Mouse (Mus musculus) forebrain, embryonic 16.5 days (tissue): ENCODE data around the gene Pole. TPM values are rescaled to one million over a fixed set of nuclear protein-coding genes. Genes with fewer than 3 reads are reported as not detected.

Experiments used
- ATAC-seq: fragments of 200-750 bp; cut with Nextera tagmentation; 2 replicates; pipeline ENCODE4 v1.8.0; 2017; ENCODE audit warnings: mild to moderate bottlenecking, moderate library complexity
- H3K27ac ChIP-seq: fragments of 300-500 bp; sonication (generic); 2 replicates; pipeline ENCODE4 v1.5.1; 2014; ENCODE audit warnings: low read length, control low read depth
- H3K27me3 ChIP-seq: fragments of 300-500 bp; sonication (generic); replicated peaks from 2 replicates; pipeline ENCODE4 v1.6.1; 2014; ENCODE audit warnings: low read length; ENCODE audit not compliant: control insufficient read depth, insufficient read depth
- H3K36me3 ChIP-seq: fragments of 300-500 bp; sonication (generic); 2 replicates; pipeline ENCODE4 v1.6.1; 2014; ENCODE audit not compliant: control insufficient read depth, insufficient read depth
- H3K4me1 ChIP-seq: fragments of 300-500 bp; sonication (generic); replicated peaks from 2 replicates; pipeline ENCODE4 v1.6.1; 2014; ENCODE audit warnings: low read length; ENCODE audit not compliant: control insufficient read depth, insufficient read depth
- H3K4me2 ChIP-seq: fragments of 300-500 bp; sonication (generic); 2 replicates; pipeline ENCODE4 v1.6.1; 2014; ENCODE audit warnings: mild to moderate bottlenecking, low read length, control low read depth
- H3K4me3 ChIP-seq: fragments of 300-500 bp; sonication (generic); replicated peaks from 2 replicates; pipeline ENCODE4 v1.5.1; 2014; ENCODE audit warnings: mild to moderate bottlenecking, low read length, control low read depth
- H3K9ac ChIP-seq: fragments of 300-500 bp; sonication (generic); replicated peaks from 2 replicates; pipeline ENCODE4 v1.6.1; 2014; ENCODE audit warnings: low read depth, low read length, control low read depth
- H3K9me3 ChIP-seq: fragments of 300-500 bp; sonication (generic); 2 replicates; pipeline ENCODE4 v1.6.1; 2016; ENCODE audit warnings: low read length; ENCODE audit not compliant: control insufficient read depth
- WGBS: fragments of 180-500 bp; shearing (Covaris S2); extraction: QIAGEN DNeasy Blood & Tissue Kit; methylation state at CpG from one replicate; pipeline ENCODE4 v1.1.7; 2014; 5-methylcytosine and 5-hydroxymethylcytosine counted together
- polyA plus RNA-seq: library from polyadenylated mRNA; unstranded; fragments of >200 nt; fragmentation: Nextera tagmentation; extraction: Ambion mirVana; gene quantifications from 2 replicates; pipeline ENCODE4 v1.2.1, GENCODE M21; 2015

Pole gene
- polyA plus RNA-seq, 1 experiment from 2014 or later: 12.4 TPM

DNA sequence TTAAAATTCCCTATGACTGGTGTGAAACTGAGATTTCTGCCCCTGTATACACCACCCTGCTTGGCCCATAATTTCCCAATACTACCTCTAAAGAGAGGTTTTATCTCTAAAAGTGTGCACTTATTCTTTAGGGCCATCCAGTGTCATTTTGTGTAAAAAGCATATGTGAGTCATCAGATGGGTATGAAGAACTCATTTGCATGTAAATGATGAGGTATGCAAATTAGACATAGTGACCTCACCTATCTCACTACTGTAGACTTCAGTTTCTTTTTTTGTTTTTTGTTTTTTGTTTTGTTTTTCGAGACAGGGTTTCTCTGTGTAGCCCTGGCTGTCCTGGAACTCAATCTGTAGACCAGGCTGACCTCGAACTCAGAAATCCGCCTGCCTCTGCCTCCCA is 27.0 kb downstream of the Pole start:
- Histone ChIP-seq H3K4me2 (no peak overlapping the region), H3K36me3 (0 out of 2 replicates have a peak, but pooled peaks cover 4% of the 10 kb centered on the region), H3K9ac (no peak overlapping the region), H3K9me3 (no peaks in the 10 kb centered on the region), H3K27ac (no peak overlapping the region), H3K4me3 (no peak overlapping the region), H3K27me3 (no peaks in the 10 kb centered on the region), H3K4me1 (no peaks in the 10 kb centered on the region)
- ATAC-seq: no peak
- WGBS: 80% methylated on average over 3 of the region's 3 CpGs

DNA sequence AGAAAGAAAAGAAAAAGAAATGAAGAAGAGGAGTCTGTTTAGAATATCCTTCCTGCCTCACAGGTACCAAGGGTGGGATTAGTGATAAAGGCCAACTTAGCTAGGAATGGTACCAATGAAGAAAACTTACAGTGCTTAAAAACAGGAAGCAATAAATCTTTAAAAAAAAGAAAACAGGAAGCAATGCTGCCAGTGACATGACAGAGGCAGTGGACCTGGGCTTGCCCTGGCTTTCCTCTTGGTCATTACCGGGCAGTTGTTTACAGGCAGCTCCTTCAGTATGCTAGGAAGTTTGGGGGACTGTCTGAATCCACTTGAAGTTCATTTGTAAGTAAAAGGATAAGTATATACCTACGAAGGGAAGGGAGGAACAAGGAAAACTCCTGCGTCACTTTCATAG is 44.4 kb downstream of the Pole start:
- no peak overlapping the region for H3K4me3 ChIP-seq
- H3K9me3 ChIP-seq: no peaks in the 10 kb centered on the region
- H3K27me3 ChIP-seq: no peaks in the 10 kb centered on the region
- H3K4me2 ChIP-seq: no peak overlapping the region
- H3K36me3 ChIP-seq: peaks cover 2% of the 10 kb centered on the region; the same call in 1 of the 2 replicates
- ATAC-seq: no peak
- H3K4me1 ChIP-seq: no peaks in the 10 kb centered on the region
- H3K27ac ChIP-seq: no peak overlapping the region
- H3K9ac ChIP-seq: no peak overlapping the region
- 91% methylated on average over 3 of the region's 3 CpGs for WGBS

DNA sequence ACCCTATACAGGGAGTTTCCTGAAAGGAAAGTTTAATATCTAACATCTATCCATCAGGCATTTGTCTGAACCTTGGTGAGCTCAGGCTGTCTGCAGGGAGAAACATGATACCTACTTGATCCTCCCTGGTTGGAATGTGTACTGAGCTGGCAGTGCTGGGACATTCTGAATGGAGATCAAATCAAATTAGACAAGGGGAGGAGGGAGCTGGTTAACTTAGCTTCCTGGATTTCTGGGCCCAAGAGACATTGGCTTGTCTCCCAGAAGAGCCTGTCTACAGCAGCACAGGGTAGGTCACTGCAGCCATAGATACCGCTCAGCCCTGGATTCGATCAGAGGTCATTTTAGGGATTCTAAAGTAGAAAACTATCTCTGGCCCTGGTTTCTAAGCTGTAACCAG is 52.7 kb downstream of the Pole start:
- 0 out of 2 replicates have a peak, but pooled peaks cover 3% of the 10 kb centered on the region for H3K27me3 ChIP-seq
- H3K4me1 ChIP-seq: peaks cover 5% of the 10 kb centered on the region; the same call in 1 of the 2 replicates
- H3K9ac ChIP-seq: no peak overlapping the region
- 95% methylated on average over 2 of the region's 2 CpGs for WGBS
- no peak overlapping the region for H3K4me3 ChIP-seq
- no peaks in the 10 kb centered on the region for H3K9me3 ChIP-seq
- no peak overlapping the region for H3K4me2 ChIP-seq
- ATAC-seq: no peak
- H3K27ac ChIP-seq: no peak overlapping the region
- no peaks in the 10 kb centered on the region for H3K36me3 ChIP-seq

DNA sequence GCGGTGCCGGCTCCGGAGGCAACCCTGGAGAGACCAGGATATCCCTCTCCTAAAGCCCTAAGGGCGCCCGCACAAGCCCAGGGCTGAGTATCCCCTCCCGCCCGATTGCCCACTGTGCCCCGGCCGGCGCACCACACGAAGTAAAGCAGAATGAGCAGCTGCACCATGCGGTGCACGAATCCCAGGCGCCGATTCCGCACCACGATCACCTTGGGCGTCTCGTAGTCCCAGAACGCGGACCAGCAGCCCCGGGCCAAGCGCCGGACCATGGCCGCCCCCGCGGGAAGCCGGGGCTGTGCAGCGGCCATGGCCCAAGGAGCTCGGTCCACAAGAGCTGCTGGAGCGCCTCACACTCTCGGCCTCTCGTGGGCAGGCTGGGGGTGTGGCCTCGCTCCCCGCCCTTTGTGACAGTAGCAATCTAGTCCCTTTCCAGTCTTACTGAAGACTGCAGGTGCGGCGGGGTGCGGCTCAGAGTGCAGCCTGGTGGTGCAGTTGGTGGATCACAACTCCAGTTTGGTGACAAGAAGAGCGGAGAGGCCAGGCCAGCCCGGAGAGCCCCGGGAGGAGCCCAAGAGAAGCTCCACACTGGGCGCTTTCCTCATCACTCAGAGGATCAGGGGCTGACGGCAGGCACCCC is 56.7 kb downstream of the Pole start, which contains the start of gene P2rx2:
TSS of gene P2rx2 (minus strand) at position 565 of the 637 bp plus-strand sequence.
- WGBS: 1% methylated on average over 43 of the region's 43 CpGs
- H3K27me3 ChIP-seq: 0 out of 2 replicates have a peak, but pooled peaks cover 3% of the 10 kb centered on the region

DNA sequence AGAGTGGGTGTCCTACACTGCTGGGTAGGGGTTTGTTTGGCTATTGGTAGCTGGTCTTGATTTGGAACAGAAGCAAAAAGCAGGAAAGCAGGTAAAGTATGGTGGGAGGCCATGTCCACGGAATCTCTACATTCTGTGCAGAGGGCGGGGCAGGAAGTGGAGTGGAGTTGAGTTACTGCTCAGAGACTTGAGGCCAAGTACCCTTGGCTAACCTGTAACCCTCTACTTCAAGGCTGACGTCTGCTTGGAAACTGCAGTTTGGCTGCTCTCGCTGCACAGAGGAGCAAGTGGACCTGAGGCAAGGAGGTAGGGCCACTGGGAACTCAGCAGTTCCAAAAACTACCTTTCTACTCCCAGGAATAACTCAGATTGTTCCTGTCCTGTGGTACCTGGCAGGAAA is 58.4 kb downstream of the Pole start, which contains the start of gene Lrcol1:
TSS of gene Lrcol1 (plus strand) at position 207 of the 400 bp plus-strand sequence.
- no peak within 1 kb of the TSS for H3K9ac ChIP-seq
- H3K36me3 ChIP-seq: no peaks in the 10 kb centered on the region
- no peak within 1 kb of the TSS for H3K27ac ChIP-seq
- no peaks in the 10 kb centered on the region for H3K9me3 ChIP-seq
- 0 out of 2 replicates have a peak, but pooled peaks cover 3% of the 10 kb centered on the region for H3K27me3 ChIP-seq
- 82% methylated on average over 4 of the region's 4 CpGs for WGBS
- no peak for ATAC-seq
- H3K4me3 ChIP-seq: no peak within 1 kb of the TSS
- H3K4me1 ChIP-seq: peaks cover 5% of the 10 kb centered on the region; the same call in 1 of the 2 replicates
- no peak within 1 kb of the TSS for H3K4me2 ChIP-seq

More for the DNA sequence above, 56.7 kb downstream of the Pole start, which contains the start of gene P2rx2:
- ATAC-seq: peak; percentile 74
- peak within 1 kb of the TSS; percentile 53 for H3K4me3 ChIP-seq
- peak within 1 kb of the TSS; percentile 94 for H3K4me2 ChIP-seq
- peak within 1 kb of the TSS; percentile 72 for H3K9ac ChIP-seq
- no peaks in the 10 kb centered on the region for H3K9me3 ChIP-seq
- H3K4me1 ChIP-seq: peaks cover 5% of the 10 kb centered on the region; the same call in 1 of the 2 replicates
- no peak within 1 kb of the TSS for H3K27ac ChIP-seq
- no peaks in the 10 kb centered on the region for H3K36me3 ChIP-seq

DNA sequence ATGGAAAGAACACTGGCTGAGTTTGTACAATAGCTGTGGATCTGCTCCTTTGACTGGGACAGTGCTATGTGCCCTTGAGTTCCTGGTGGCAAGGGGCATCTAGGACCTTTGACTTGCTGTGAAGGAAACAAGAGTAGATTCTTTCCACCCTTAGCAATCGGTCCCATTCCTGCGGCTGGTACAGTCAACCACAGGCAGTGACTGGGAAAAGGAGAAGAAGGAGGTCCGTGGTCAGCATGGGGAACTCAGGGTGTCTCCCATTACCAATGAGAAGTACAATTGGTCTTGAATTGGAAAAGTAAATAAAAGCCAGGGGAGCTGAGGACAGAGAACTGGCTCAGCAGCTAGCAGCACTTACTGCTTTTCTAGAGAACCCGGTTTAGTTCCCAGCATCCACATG is 59.4 kb downstream of the Pole start:
- H3K36me3 ChIP-seq: no peaks in the 10 kb centered on the region
- ATAC-seq: no peak
- 92% methylated on average over 4 of the region's 4 CpGs for WGBS
- no peaks in the 10 kb centered on the region for H3K9me3 ChIP-seq
- 0 out of 2 replicates have a peak, but pooled peaks cover 3% of the 10 kb centered on the region for H3K27me3 ChIP-seq
- H3K4me2 ChIP-seq: no peak overlapping the region
- H3K4me3 ChIP-seq: no peak overlapping the region
- no peak overlapping the region for H3K9ac ChIP-seq
- H3K4me1 ChIP-seq: peaks cover 5% of the 10 kb centered on the region; the same call in 1 of the 2 replicates
- no peak overlapping the region for H3K27ac ChIP-seq

DNA sequence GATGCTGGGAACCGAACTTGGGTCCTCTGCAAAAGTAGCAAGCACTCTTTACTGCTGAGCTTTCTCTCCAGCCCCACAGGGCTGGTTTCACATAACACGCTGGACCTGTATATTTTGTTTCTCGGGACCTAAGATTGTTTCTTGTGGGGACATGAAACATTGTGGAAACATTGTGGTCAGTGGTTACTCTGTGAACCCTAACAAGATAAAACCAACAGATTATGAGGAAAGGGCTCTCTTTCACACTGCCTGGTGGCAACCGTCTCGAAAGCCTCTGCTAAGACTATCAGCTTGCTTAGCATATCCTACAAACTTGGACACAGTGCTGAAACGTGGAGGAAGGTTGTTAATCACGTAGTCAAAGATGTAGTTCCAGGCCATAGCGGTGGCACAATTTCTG is 60.9 kb downstream of the Pole start:
- H3K27ac ChIP-seq: no peak overlapping the region
- H3K36me3 ChIP-seq: no peaks in the 10 kb centered on the region
- H3K27me3 ChIP-seq: 0 out of 2 replicates have a peak, but pooled peaks cover 3% of the 10 kb centered on the region
- 92% methylated on average over 8 of the region's 8 CpGs for whole genome bisulfite sequencing
- no peak overlapping the region for H3K9ac ChIP-seq
- H3K9me3 ChIP-seq: no peaks in the 10 kb centered on the region
- no peak for ATAC-seq
- no peak overlapping the region for H3K4me3 ChIP-seq
- peaks cover 5% of the 10 kb centered on the region; the same call in 1 of the 2 replicates for H3K4me1 ChIP-seq
- H3K4me2 ChIP-seq: no peak overlapping the region

DNA sequence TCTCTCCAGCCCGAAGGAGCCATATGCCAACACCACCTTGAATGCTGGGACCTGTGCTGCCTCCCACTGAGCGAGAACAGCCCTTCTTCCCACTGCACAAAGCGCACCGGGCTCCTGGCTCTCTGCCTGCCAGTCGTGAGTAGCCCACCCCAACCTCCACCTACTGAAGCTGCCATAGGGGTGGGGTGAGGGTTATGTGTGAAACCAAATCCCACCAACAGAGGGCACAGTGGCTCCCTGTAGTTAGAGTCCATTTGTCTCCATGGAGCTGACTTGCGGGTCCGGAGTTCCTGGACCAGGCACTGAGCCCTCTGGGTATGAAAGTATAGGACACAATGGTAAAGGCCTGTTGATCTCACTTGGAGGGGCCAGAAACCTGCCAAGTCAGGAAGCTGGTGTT is 68.6 kb downstream of the Pole start:
- Histone ChIP-seq H3K4me1 (peaks cover 4% of the 10 kb centered on the region; the same call in 1 of the 2 replicates), H3K4me3 (no peak overlapping the region), H3K27ac (no peak overlapping the region), H3K36me3 (no peaks in the 10 kb centered on the region), H3K4me2 (no peak overlapping the region), H3K9ac (no peak overlapping the region), H3K9me3 (no peaks in the 10 kb centered on the region), H3K27me3 (no peaks in the 10 kb centered on the region)
- ATAC-seq: no peak
- WGBS: 13% methylated on average over 7 of the region's 7 CpGs

DNA sequence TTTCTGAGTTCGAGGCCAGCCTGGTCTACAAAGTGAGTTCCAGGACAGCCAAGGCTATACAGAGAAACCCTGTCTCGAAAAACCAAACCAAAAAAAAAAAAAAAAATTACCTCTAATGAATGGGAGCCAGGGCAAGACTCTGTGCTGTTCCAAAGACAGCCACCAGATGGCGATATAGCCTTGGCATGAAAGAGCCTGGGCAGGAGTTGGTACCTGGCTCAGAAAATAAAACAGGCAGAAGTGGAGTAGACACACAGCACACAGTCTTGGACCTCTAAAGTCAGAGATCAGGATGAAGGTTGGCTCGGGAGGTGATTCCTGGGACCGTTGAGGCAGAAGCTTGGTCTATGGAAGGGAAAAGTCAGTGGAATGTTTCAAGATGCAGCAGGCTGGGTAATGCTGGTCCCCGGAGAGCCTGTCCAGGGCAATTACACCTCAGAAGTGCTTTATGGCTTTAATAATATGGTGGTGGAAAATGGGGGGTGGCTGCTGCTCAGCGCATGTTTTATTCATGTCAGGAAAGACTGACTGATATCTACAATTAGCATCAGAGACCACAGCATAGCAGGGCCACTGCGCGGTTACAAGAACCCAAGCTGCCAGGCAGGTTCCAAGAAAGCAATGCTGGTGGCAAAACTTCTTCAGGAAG is 71.5 kb downstream of the Pole start:
- peak; percentile 66 for ATAC-seq
- H3K27ac ChIP-seq: no peak overlapping the region

More for the DNA sequence above, 71.5 kb downstream of the Pole start:
- H3K4me2 ChIP-seq: no peak overlapping the region
- H3K4me3 ChIP-seq: no peak overlapping the region
- H3K27me3 ChIP-seq: no peaks in the 10 kb centered on the region
- H3K9me3 ChIP-seq: no peaks in the 10 kb centered on the region
- 0 out of 2 replicates have a peak, but pooled peaks cover 2% of the 10 kb centered on the region for H3K36me3 ChIP-seq
- H3K4me1 ChIP-seq: peaks cover 4% of the 10 kb centered on the region; the same call in 1 of the 2 replicates
- H3K9ac ChIP-seq: no peak overlapping the region
- WGBS: 35% methylated on average over 8 of the region's 9 CpGs
